Mouse (Mus musculus): ENCODE data around the gene Kiz. TPM values are rescaled to one million over a fixed set of nuclear protein-coding genes. Genes with fewer than 3 reads are reported as not detected.

Gene Kiz
- 8.2 and 10.2 TPM in 2 replicates for total RNA-seq (2012; rRNA removed)
- polyA plus RNA-seq (2012; ENCODE audit: insufficient read depth in 1 of 2, insufficient read length in 2 of 2, low read depth in 1 of 2, low replicate concordance in 2 of 2, missing spikeins in 1 of 2), result 10 to 100 TPM in 1 of 2 experiments, not detected in 1; 13.1 TPM

GRCm38 (mm10) chr2:146855599-146856039 lies at the start of gene Kiz:
Gene Kiz (plus strand): TSS chr2:146855864.
- no peaks in the 10 kb centered on the region for H3K9me3 ChIP-seq (replicated peaks; ENCODE audit: insufficient read depth, low read length)
- no peaks in the 10 kb centered on the region for H3K27me3 ChIP-seq (ENCODE audit: control insufficient read depth in 1 of 2, insufficient read depth in 2 of 2, low read length in 2 of 2)
- peaks cover 2% of the 10 kb centered on the region; the same call in 1 of the 2 replicates for H3K79me2 ChIP-seq (ENCODE audit: control insufficient read depth, insufficient read depth, low read length, poor library complexity)
- H3K27ac ChIP-seq (ENCODE audit: control insufficient read depth, low read depth, low read length), result peak within 1 kb of the TSS; percentile 74
- H3K9ac ChIP-seq (ENCODE audit: control insufficient read depth, low read depth, low read length, poor library complexity, severe bottlenecking), result peak within 1 kb of the TSS; percentile 84
- DNase-seq (ENCODE audit: low read depth, low spot score), result peak; percentile 96
- peaks cover 2 to 12% of the 10 kb centered on the region in 2 experiments for H3K4me1 ChIP-seq (ENCODE audit: control insufficient read depth in 1 of 2, insufficient read depth in 2 of 2, low read length in 2 of 2)
- peaks cover 0 to 6% of the 10 kb centered on the region in 2 experiments; a peak in 2 of 4 replicates for H3K36me3 ChIP-seq (ENCODE audit: control insufficient read depth in 1 of 2, insufficient read depth in 2 of 2, low read length in 2 of 2)
- H3K4me3 ChIP-seq (ENCODE audit: control insufficient read depth in 1 of 2, insufficient read depth in 1 of 2, low read depth in 2 of 2, low read length in 2 of 2), result peak within 1 kb of the TSS; percentile 83 to 94
- TF ChIP-seq ZMIZ1 (IDR thresholded peaks at IDR 0.05; ENCODE audit: low read depth, low read length) (no peak), RAD21 (IDR thresholded peaks at IDR 0.05; ENCODE audit: low read depth, low read length) (no peak), EP300 (IDR thresholded peaks at IDR 0.05; ENCODE audit: low read depth in 1 of 2, low read length in 2 of 2) (no peak), TCF12 (IDR thresholded peaks at IDR 0.05; ENCODE audit: low read depth, low read length) (peak; percentile 33; the same call in 1 of the 2 replicates), ZC3H11A (IDR thresholded peaks at IDR 0.05; ENCODE audit: low read depth, low read length) (no peak), ZNF384 (IDR thresholded peaks at IDR 0.05; ENCODE audit: low read depth, low read length) (no peak), RCOR1 (IDR thresholded peaks at IDR 0.05; ENCODE audit: low read depth, low read length) (no peak), KAT2A (conservative IDR thresholded peaks at IDR 0.05; ENCODE audit: low read depth, low read length) (no peak; the same call in 1 of the 2 replicates), NELFE (IDR thresholded peaks at IDR 0.05; ENCODE audit: low read depth, low read length) (peak; percentile 36), ELF1 (IDR thresholded peaks at IDR 0.05; ENCODE audit: low read depth, low read length) (peak; percentile 55; the same call in 1 of the 2 replicates), CHD2 (IDR thresholded peaks at IDR 0.05; ENCODE audit: low read length) (no peak), MAFK (IDR thresholded peaks at IDR 0.05; ENCODE audit: borderline replicate concordance, low read depth, low read length) (no peak), USF2 (IDR thresholded peaks at IDR 0.05; ENCODE audit: borderline replicate concordance in 1 of 2, insufficient read depth in 1 of 2, low read depth in 1 of 2, low read length in 2 of 2) (no peak), MAZ (IDR thresholded peaks at IDR 0.05; ENCODE audit: low read depth, low read length) (peak; percentile 84; the same call in 1 of the 2 replicates), TBP (IDR thresholded peaks at IDR 0.05; ENCODE audit: low read depth, low read length) (peak; percentile 79), SIN3A (IDR thresholded peaks at IDR 0.05; ENCODE audit: low read length) (peak; percentile 95), ETS1 (IDR thresholded peaks at IDR 0.05; ENCODE audit: low read depth, low read length) (no peak), BHLHE40 (IDR thresholded peaks at IDR 0.05; ENCODE audit: borderline replicate concordance, low read depth, low read length) (peak; percentile 62; the same call in 1 of the 2 replicates), SMC3 (IDR thresholded peaks at IDR 0.05; ENCODE audit: low read depth, low read length) (no peak), MYC (IDR thresholded peaks at IDR 0.05; ENCODE audit: low read depth, low read length) (no peak), TAL1 (IDR thresholded peaks at IDR 0.05; ENCODE audit: low read length) (no peak), ZKSCAN1 (IDR thresholded peaks at IDR 0.05; ENCODE audit: low read depth, low read length) (no peak), USF1 (IDR thresholded peaks at IDR 0.05; ENCODE audit: low read depth, low read length) (no peak), MYB (IDR thresholded peaks at IDR 0.05; ENCODE audit: low read depth, low read length) (no peak), MEF2A (IDR thresholded peaks at IDR 0.05; ENCODE audit: extremely low read depth, insufficient replicate concordance, low read depth, low read length, poor library complexity, severe bottlenecking) (no peak), E2F4 (IDR thresholded peaks at IDR 0.05; ENCODE audit: borderline replicate concordance, low read depth, low read length) (no peak), POLR2AphosphoS2 (IDR thresholded peaks at IDR 0.05; ENCODE audit: low read length) (no peak), GABPA (IDR thresholded peaks at IDR 0.05; ENCODE audit: low read depth, low read length) (no peak), POLR2A (IDR thresholded peaks at IDR 0.05; ENCODE audit: control insufficient read depth in 1 of 2, insufficient read depth in 1 of 2, low read depth in 1 of 2, low read length in 2 of 2, poor library complexity in 1 of 2) (peak; percentile 65 to 96), NRF1 (IDR thresholded peaks at IDR 0.05; ENCODE audit: insufficient read depth, low read depth, low read length, poor library complexity, severe bottlenecking) (no peak), MXI1 (IDR thresholded peaks at IDR 0.05; ENCODE audit: low read depth, low read length) (peak; percentile 91), POLR2AphosphoS5 (IDR thresholded peaks at IDR 0.05; ENCODE audit: borderline replicate concordance, low read depth, low read length) (no peak), HCFC1 (IDR thresholded peaks at IDR 0.05; ENCODE audit: low read depth, low read length) (peak; percentile 79), MAX (IDR thresholded peaks at IDR 0.05; ENCODE audit: low read length) (peak; percentile 52), JUND (IDR thresholded peaks at IDR 0.05; ENCODE audit: low read depth, low read length) (no peak), CTCF (IDR thresholded peaks at IDR 0.05 in 2 of 3, conservative IDR thresholded peaks at IDR 0.05 in 1 of 3; ENCODE audit: control insufficient read depth in 1 of 3, insufficient read depth in 1 of 3, low read depth in 2 of 3, low read length in 3 of 3, poor library complexity in 1 of 3, severe bottlenecking in 1 of 3) (no peak), UBTF (IDR thresholded peaks at IDR 0.05; ENCODE audit: borderline replicate concordance, insufficient read depth, low read depth, low read length) (no peak)

Data from MEL (cell line).